Mouse (Mus musculus): ENCODE measurements at regions not wholly inside any gene's neighbourhood (a gene's known extent, or its start where the extent isn't known, plus 50 kb on each side); places are given as distances from the start of the nearest gene placed in this dataset.

- TF ChIP-seq EP300 (optimal IDR thresholded peaks at IDR 0.05) (no peak), CTCF (IDR thresholded peaks at IDR 0.05; ENCODE audit: low read depth) (no peak)
Observed at GRCm38 (mm10) chr13:44246714-44247251, 462.2 kb downstream of the Cd83 start.

Measured in stomach, postnatal 0 days (tissue).